Mouse (Mus musculus): Measurements from ENCODE around the gene Wwox. TPM values are rescaled to one million over a fixed set of nuclear protein-coding genes. Genes with fewer than 3 reads are reported as not detected.

Gene Wwox
- polyA plus RNA-seq, 1 experiment: not detected

DNA sequence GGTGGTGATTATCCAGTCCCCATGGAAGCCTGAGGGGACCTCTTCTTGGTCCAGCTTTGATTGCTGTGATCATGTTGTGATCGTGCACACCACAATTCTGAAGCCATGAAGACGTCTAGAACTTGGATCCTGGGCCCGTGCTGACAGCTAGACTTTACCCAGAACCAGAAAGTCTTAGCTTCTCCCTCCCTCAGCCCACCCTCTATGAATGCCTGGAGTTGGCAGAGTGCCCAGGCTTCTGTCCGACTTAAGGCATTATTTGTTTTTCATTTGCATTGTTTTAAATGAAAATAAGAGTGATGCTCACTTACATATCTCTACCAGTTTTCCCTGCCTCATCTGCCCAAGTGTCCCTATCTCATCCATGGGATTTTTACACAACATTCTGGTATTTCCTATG is 937.9 kb downstream of the Wwox start:
- TF ChIP-seq POLR2A (IDR thresholded peaks at IDR 0.05; ENCODE audit: insufficient read depth, low read depth, low read length) (no peak), CTCF (IDR thresholded peaks at IDR 0.05; ENCODE audit: insufficient read depth, low read depth, low read length) (no peak)
- H3K27ac ChIP-seq (ENCODE audit: insufficient read depth, low read depth, low read length): no peak overlapping the region
- WGBS: 61% methylated on average over 4 of the region's 4 CpGs
- no peaks in the 10 kb centered on the region; the same call in 1 of the 2 replicates for H3K4me1 ChIP-seq (ENCODE audit: control insufficient read depth, insufficient read depth, low read length)
- no peak overlapping the region for H3K4me3 ChIP-seq (ENCODE audit: insufficient read depth, low read depth, low read length)

DNA sequence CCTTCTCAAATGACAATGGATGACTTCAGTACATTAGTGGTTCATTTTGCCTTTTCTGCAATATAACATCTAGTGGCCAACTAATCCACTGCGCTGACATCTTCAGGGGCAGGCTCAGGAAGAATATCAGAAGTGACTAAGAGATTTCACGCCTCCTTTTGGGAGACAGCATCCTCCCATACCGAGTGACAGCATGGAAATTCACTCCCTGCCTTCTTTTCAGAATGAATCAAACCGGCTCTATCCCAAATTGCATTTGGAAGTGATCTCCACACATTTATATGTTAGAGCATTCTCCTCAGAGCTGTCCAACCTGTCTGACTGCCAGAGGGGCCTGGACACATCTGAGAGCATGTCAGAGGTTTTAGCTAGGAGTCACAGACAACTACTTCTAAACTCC is 940.6 kb downstream of the Wwox start:
- no peak for TF ChIP-seq CTCF (IDR thresholded peaks at IDR 0.05; ENCODE audit: insufficient read depth, low read depth, low read length)
- no peak for TF ChIP-seq POLR2A (IDR thresholded peaks at IDR 0.05; ENCODE audit: insufficient read depth, low read depth, low read length)
- 80% methylated on average over 4 of the region's 4 CpGs for WGBS
- Histone ChIP-seq H3K4me3 (ENCODE audit: insufficient read depth, low read depth, low read length) (no peak overlapping the region), H3K27ac (ENCODE audit: insufficient read depth, low read depth, low read length) (no peak overlapping the region), H3K4me1 (ENCODE audit: control insufficient read depth, insufficient read depth, low read length) (no peaks in the 10 kb centered on the region)

DNA sequence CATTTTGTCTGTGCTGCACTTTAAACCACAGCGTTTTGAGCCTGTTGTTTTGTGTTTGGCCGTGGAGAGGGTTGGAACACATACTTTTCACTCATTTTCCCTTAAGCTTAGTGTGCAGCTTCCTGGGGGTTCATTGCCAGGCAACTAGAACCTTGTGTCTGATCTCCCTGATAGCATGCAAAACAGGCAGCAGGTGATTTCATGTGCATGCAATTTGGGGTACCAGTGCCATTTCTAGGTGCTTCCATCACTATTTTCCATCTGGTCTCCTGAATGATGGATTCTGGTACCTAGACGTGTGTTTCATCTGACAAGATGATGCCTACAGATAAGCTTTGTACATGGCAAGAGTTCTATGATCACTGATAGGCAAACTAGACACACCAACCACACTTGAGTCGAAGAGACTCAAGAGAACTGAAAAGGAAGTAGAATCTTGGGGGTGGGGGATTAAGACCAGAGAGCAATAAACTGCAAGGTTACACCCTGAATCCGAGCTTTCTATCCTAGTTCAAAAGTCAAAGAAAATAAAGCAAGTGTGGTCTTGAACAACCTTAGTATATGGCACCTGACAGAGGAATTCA is 951.6 kb downstream of the Wwox start:
- H3K4me3 ChIP-seq (ENCODE audit: insufficient read depth, low read depth, low read length): no peak overlapping the region
- 94% methylated on average over 5 of the region's 5 CpGs for WGBS
- no peak overlapping the region for H3K27ac ChIP-seq (ENCODE audit: insufficient read depth, low read depth, low read length)
- H3K4me1 ChIP-seq (ENCODE audit: control insufficient read depth, insufficient read depth, low read length): no peaks in the 10 kb centered on the region
- TF ChIP-seq POLR2A (IDR thresholded peaks at IDR 0.05; ENCODE audit: insufficient read depth, low read depth, low read length) (no peak), CTCF (IDR thresholded peaks at IDR 0.05; ENCODE audit: insufficient read depth, low read depth, low read length) (no peak)

DNA sequence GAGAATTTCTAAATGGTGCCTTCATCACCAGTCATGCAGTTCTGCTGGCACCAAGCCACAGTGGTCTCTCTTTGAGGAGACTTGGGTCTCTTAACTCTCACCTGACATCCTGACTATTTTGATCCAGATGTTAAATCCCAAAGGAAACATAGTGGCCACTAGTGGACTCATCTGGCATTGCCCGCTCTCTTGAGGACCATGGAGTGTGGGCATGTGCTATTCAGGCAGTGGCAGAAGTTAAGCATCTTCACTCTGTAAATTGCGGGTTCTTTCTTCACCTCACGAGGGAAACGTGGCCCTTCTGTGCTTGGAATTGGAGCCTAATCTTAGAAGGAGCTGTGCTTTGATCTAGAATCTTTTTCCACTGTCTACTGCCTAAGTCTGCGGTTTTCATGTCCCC is 956.4 kb downstream of the Wwox start:
- Histone ChIP-seq H3K4me1 (ENCODE audit: control insufficient read depth, insufficient read depth, low read length) (no peaks in the 10 kb centered on the region), H3K27ac (ENCODE audit: insufficient read depth, low read depth, low read length) (no peak overlapping the region), H3K4me3 (ENCODE audit: insufficient read depth, low read depth, low read length) (no peak overlapping the region)
- no peak for TF ChIP-seq POLR2A (IDR thresholded peaks at IDR 0.05; ENCODE audit: insufficient read depth, low read depth, low read length)
- TF ChIP-seq CTCF (IDR thresholded peaks at IDR 0.05; ENCODE audit: insufficient read depth, low read depth, low read length): no peak
- 83% methylated on average over 5 of the region's 5 CpGs for WGBS

DNA sequence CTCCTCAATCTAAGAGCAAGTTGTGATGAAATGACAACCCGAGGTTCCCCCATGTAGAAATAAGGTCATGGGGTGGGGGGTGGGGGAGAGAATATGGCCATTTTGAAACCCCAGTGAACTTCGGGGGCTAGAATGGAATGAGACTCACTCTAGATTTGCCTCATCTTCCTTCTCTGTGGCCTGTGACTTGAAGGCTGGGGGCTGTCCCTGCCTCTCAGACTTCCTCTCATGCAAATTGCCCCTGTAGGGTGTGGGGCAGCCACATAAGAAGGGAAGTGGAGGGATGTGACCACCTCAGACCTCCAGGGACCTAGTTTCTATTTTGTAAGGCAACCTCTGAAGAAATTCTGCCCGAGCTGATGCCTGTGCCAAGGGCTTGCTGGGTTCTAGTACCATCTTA is 958.5 kb downstream of the Wwox start:
- 93% methylated on average over 3 of the region's 3 CpGs for WGBS
- Histone ChIP-seq H3K27ac (ENCODE audit: insufficient read depth, low read depth, low read length) (no peak overlapping the region), H3K4me1 (ENCODE audit: control insufficient read depth, insufficient read depth, low read length) (no peaks in the 10 kb centered on the region), H3K4me3 (ENCODE audit: insufficient read depth, low read depth, low read length) (no peak overlapping the region)
- TF ChIP-seq POLR2A (IDR thresholded peaks at IDR 0.05; ENCODE audit: insufficient read depth, low read depth, low read length) (no peak), CTCF (IDR thresholded peaks at IDR 0.05; ENCODE audit: insufficient read depth, low read depth, low read length) (no peak)

DNA sequence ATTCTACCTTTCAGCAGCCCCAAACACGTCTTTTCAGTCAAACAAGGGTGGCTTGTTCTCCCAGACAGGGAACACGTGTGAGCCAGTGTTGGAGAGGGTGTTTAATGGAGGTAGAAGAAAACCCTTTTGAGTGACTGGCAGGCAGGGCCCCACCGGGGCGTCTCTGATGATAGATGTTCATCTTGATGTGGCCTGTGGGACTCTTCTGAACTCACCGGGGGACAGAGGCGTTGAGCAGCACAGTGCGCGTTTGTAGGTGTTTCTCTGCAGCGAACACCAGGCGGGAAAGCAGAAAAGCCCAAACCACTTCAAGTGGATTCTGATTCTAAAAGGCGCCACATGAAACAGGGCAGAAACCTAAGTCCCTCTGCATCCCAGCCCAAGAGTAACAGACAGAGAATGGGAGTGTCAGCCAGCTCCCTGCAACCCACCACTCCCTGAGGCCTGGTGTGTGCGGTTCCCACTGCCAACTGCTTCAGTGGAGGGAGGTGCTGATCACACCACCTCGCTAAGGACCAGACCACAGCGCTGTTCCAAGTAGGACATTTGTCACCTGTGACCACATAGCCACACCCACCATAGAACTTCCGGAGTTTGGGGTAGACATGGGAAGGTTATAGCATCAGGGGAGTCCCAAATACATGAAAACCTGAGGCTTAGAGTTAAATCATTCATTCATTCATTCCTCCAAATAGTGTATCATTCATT is 960.7 kb downstream of the Wwox start:
- H3K27ac ChIP-seq (ENCODE audit: insufficient read depth, low read depth, low read length): no peak overlapping the region
- 91% methylated on average over 15 of the region's 15 CpGs for WGBS
- no peaks in the 10 kb centered on the region for H3K4me1 ChIP-seq (ENCODE audit: control insufficient read depth, insufficient read depth, low read length)
- no peak overlapping the region for H3K4me3 ChIP-seq (ENCODE audit: insufficient read depth, low read depth, low read length)
- no peak for TF ChIP-seq CTCF (IDR thresholded peaks at IDR 0.05; ENCODE audit: insufficient read depth, low read depth, low read length)
- TF ChIP-seq POLR2A (IDR thresholded peaks at IDR 0.05; ENCODE audit: insufficient read depth, low read depth, low read length): no peak

Other genes starting within 250 kb of the Wwox start
- not detected in 2 replicates for gene Vat1l, start 234.0 kb upstream of the Wwox start, polyA plus RNA-seq (2012; ENCODE audit: insufficient read depth, insufficient read length, low replicate concordance, missing spikeins)
- gene Clec3a, start 21.6 kb upstream of the Wwox start, polyA plus RNA-seq (2012; ENCODE audit: insufficient read depth, insufficient read length, low replicate concordance, missing spikeins): not detected in 2 replicates